Mouse (Mus musculus) hindbrain, embryonic 11.5 days (tissue): ENCODE results near the gene Olfr1359. TPM values are rescaled to one million over a fixed set of nuclear protein-coding genes. Genes with fewer than 3 reads are reported as not detected.
"Not testable (repeated sequence)": the region's sequence is repeated elsewhere in the genome, so short reads cannot be mapped to it uniquely, and the experiment has no call there.

Experiments
- ATAC-seq: fragments of 200-750 bp; cut with Nextera tagmentation; 2 replicates; pipeline ENCODE4 v1.8.0; 2017; ENCODE audit warnings: mild to moderate bottlenecking, moderate TSS enrichment, moderate library complexity; ENCODE audit not compliant: low FRiP score
- DNase-seq: peaks from one replicate; pipeline ENCODE4 v3.0.0-alpha.2; 2015; ENCODE audit warnings: low spot score
- H3K27ac ChIP-seq: fragments of 300-500 bp; sonication (generic); 2 replicates; pipeline ENCODE4 v1.5.1; 2014; ENCODE audit warnings: mild to moderate bottlenecking, low read depth, low read length
- H3K27me3 ChIP-seq: fragments of 300-500 bp; sonication (generic); 2 replicates; pipeline ENCODE4 v1.6.1; 2014; ENCODE audit warnings: mild to moderate bottlenecking, low read length, moderate library complexity, mixed read lengths; ENCODE audit not compliant: control insufficient read depth, insufficient read depth
- H3K36me3 ChIP-seq: fragments of 300-500 bp; sonication (generic); 2 replicates; pipeline ENCODE4 v1.6.1; 2014; ENCODE audit warnings: mild to moderate bottlenecking, low read length, moderate library complexity, mixed read lengths; ENCODE audit not compliant: control insufficient read depth, insufficient read depth
- H3K4me1 ChIP-seq: fragments of 300-500 bp; sonication (generic); replicated peaks from 2 replicates; pipeline ENCODE4 v1.6.1; 2014; ENCODE audit warnings: low read length, mixed read lengths; ENCODE audit not compliant: control insufficient read depth, insufficient read depth
- H3K4me2 ChIP-seq: fragments of 300-500 bp; sonication (generic); replicated peaks from 2 replicates; pipeline ENCODE4 v1.6.1; 2014; ENCODE audit warnings: mild to moderate bottlenecking, low read depth, low read length
- H3K4me3 ChIP-seq: fragments of 300-500 bp; sonication (generic); 2 replicates; pipeline ENCODE4 v1.5.1; 2014; ENCODE audit warnings: low read depth, low read length
- H3K9ac ChIP-seq: fragments of 300-500 bp; sonication (generic); 2 replicates; pipeline ENCODE4 v1.6.1; 2014; ENCODE audit warnings: low read depth, low read length
- H3K9me3 ChIP-seq: fragments of 300-500 bp; sonication (generic); 2 replicates; pipeline ENCODE4 v1.6.1; 2016; ENCODE audit warnings: low read length; ENCODE audit not compliant: control insufficient read depth
- WGBS: fragments of 180-500 bp; shearing (Covaris S2); extraction: QIAGEN DNeasy Blood & Tissue Kit; methylation state at CpG from one replicate; pipeline ENCODE4 v1.1.7; 2014; 5-methylcytosine and 5-hydroxymethylcytosine counted together
- polyA plus RNA-seq: library from polyadenylated mRNA; unstranded; fragments of >200 nt; fragmentation: Nextera tagmentation; extraction: Ambion mirVana; gene quantifications from 2 replicates; pipeline ENCODE4 v1.2.1, GENCODE M21; 2014

The Olfr1359 gene
- polyA plus RNA-seq, 1 experiment from 2014 or later, result not detected

GRCm38 (mm10) chr13:21754294-21755001 lies 56.5 kb downstream of the Olfr1359 start:
- DNase-seq (peak; percentile 67), ATAC-seq (peak; percentile 13)
- peak overlapping the region; percentile 39 for H3K4me3 ChIP-seq
- H3K27ac ChIP-seq, result peak overlapping the region; percentile 82
- not testable (repeated sequence) for H3K9me3 ChIP-seq, H3K27me3 ChIP-seq, H3K4me1 ChIP-seq, H3K36me3 ChIP-seq
- peak overlapping the region; percentile 28; the same call in 1 of the 2 replicates for H3K9ac ChIP-seq
- H3K4me2 ChIP-seq, result peak overlapping the region; percentile 41
- under 1% methylated on average over 10 of the region's 26 CpGs for WGBS

- Histone ChIP-seq H3K4me1 (no peaks in the 10 kb centered on the region), H3K36me3 (no peaks in the 10 kb centered on the region), H3K27me3 (no peaks in the 10 kb centered on the region), H3K4me3 (no peak overlapping the region), H3K9ac (no peak overlapping the region), H3K27ac (no peak overlapping the region), H3K4me2 (no peak overlapping the region), H3K9me3 (no peaks in the 10 kb centered on the region)
- DNase-seq, result no peak
- ATAC-seq, result no peak
- 74% methylated on average over 1 of the region's 1 CpGs for WGBS
Observed at GRCm38 (mm10) chr13:21755707-21756106, 57.8 kb downstream of the Olfr1359 start.

Other genes with a start within 250 kb of the Olfr1359 start
- 18.4 and 21.0 TPM in 2 replicates for gene Zscan26, start 244.4 kb upstream of the Olfr1359 start, polyA plus RNA-seq
- 2.5 and 3.4 TPM in 2 replicates for gene Nkapl, start 229.6 kb upstream of the Olfr1359 start, polyA plus RNA-seq
- gene Zkscan4, start 219.2 kb upstream of the Olfr1359 start, polyA plus RNA-seq, result 5.2 and 5.9 TPM in 2 replicates
- not detected in 2 replicates for gene Gm10065, start 218.7 kb upstream of the Olfr1359 start, polyA plus RNA-seq
- 0.23 and 0.35 TPM in 2 replicates for gene AK157302, start 202.9 kb upstream of the Olfr1359 start, polyA plus RNA-seq
- 3.7 and 5.1 TPM in 2 replicates for gene Gm11273, start 196.7 kb upstream of the Olfr1359 start, polyA plus RNA-seq
- gene Zkscan8, start 167.0 kb upstream of the Olfr1359 start, polyA plus RNA-seq, result 9.8 and 11.0 TPM in 2 replicates
- 0.05 and 0.25 TPM in 2 replicates for gene Olfr1366, start 155.3 kb upstream of the Olfr1359 start, polyA plus RNA-seq
- gene Olfr1535, start 138.2 kb upstream of the Olfr1359 start, polyA plus RNA-seq, result 0.17 TPM in 1 of 2 replicates, not detected in the other
- not detected in 2 replicates for gene Olfr1364, start 116.4 kb upstream of the Olfr1359 start, polyA plus RNA-seq
- gene Olfr1362, start 84.1 kb upstream of the Olfr1359 start, polyA plus RNA-seq, result not detected in 2 replicates
- gene Olfr11, start 55.6 kb upstream of the Olfr1359 start, polyA plus RNA-seq, result not detected in 2 replicates
- gene Olfr1361, start 34.7 kb upstream of the Olfr1359 start, polyA plus RNA-seq, result not detected in 2 replicates
- not detected in 2 replicates for gene Olfr1360, start 20.7 kb upstream of the Olfr1359 start, polyA plus RNA-seq
- 2.1 and 3.0 TPM in 2 replicates for gene Hist1h2bl, start 18.0 kb downstream of the Olfr1359 start, polyA plus RNA-seq
- 17.3 and 25.6 TPM in 2 replicates for gene Hist1h2ai, start 18.3 kb downstream of the Olfr1359 start, polyA plus RNA-seq
- 12.7 and 20.0 TPM in 2 replicates for gene Hist1h3h, start 19.5 kb downstream of the Olfr1359 start, polyA plus RNA-seq
- gene Hist1h2bm, start 23.9 kb downstream of the Olfr1359 start, polyA plus RNA-seq, result 4.2 and 4.3 TPM in 2 replicates
- 0.94 and 1.4 TPM in 2 replicates for gene Hist1h4j, start 37.0 kb downstream of the Olfr1359 start, polyA plus RNA-seq
- 2.4 and 8.0 TPM in 2 replicates for gene Hist1h4k, start 52.4 kb downstream of the Olfr1359 start, polyA plus RNA-seq
- 4.9 and 6.5 TPM in 2 replicates for gene Hist1h2ak, start 55.7 kb downstream of the Olfr1359 start, polyA plus RNA-seq
- 0.67 and 2.2 TPM in 2 replicates for gene Hist1h2bn, start 56.0 kb downstream of the Olfr1359 start, polyA plus RNA-seq
- 19.1 TPM in 2 replicates for gene Hist1h1b, start 82.5 kb downstream of the Olfr1359 start, polyA plus RNA-seq
- 232 and 252 TPM in 2 replicates for gene Hist1h3i, start 85.3 kb downstream of the Olfr1359 start, polyA plus RNA-seq
- gene Hist1h2an, start 89.1 kb downstream of the Olfr1359 start, polyA plus RNA-seq, result 1.4 and 8.5 TPM in 2 replicates
- 2.2 and 2.9 TPM in 2 replicates for gene Hist1h2bp, start 89.3 kb downstream of the Olfr1359 start, polyA plus RNA-seq
- gene Hist1h2bq, start 112.1 kb downstream of the Olfr1359 start, polyA plus RNA-seq, result 17.8 and 18.7 TPM in 2 replicates
- 2.1 TPM in 1 of 2 replicates, not detected in the other for gene Hist1h2ao, start 112.4 kb downstream of the Olfr1359 start, polyA plus RNA-seq
- gene Hist1h4m, start 113.6 kb downstream of the Olfr1359 start, polyA plus RNA-seq, result not detected in 2 replicates
- gene Hist1h4n, start 134.1 kb downstream of the Olfr1359 start, polyA plus RNA-seq, result 13.4 and 14.6 TPM in 2 replicates
- 4,676 and 4,856 TPM in 2 replicates for gene Hist1h2ap, start 135.4 kb downstream of the Olfr1359 start, polyA plus RNA-seq
- 18.1 and 18.6 TPM in 2 replicates for gene Hist1h2br, start 135.6 kb downstream of the Olfr1359 start, polyA plus RNA-seq
- 25.7 and 27.8 TPM in 2 replicates for gene Zfp184, start 247.0 kb downstream of the Olfr1359 start, polyA plus RNA-seq